Mouse (Mus musculus) kidney, adult 9 months (tissue): ENCODE results near the gene Mael.
A peak's percentile ranks its signal among the peaks of the same experiment; 100 is the strongest.

Experiments used
- DNase-seq: peaks from one replicate; pipeline ENCODE4 v3.0.0; 2022

The Mael gene

DNA sequence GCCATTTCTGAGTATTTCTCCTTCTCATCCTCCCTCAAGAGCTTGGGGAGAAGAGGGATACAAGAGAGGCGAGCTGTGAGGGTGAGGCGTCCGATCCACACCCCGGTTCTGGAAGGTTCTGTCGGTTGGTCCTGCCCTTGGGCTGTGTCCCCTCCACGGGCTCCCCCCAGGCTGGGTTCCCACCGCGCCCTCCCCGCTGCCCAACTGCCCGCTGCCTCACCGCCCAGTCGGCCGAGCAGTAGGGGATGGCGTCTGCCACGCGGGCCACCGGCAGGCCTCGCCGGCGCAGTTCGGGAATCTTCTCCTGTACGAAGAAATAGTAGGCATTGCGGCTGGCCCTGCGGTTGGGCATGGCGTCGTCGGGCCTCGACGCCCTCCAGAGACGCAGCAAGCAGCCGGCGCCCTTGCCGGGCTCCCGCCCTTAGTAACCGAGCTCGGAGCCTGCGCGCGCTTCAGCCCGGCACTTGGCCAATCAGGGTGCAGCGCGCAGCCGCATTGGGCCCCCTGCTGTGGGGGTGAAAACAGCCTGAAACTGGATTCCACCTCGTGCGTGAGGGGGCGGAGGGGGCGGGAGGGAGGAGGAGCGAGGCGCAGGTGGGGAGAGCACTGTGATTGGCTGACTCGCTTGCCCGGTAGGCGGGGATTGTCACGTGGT is at the start of gene Mael:
Gene Mael (minus strand): TSS at position 433 of the 655 bp plus-strand sequence.
- DNase-seq, result no peak

GRCm38 (mm10) chr1:166286231-166286630 is 47.7 kb upstream of the Mael start:
- no peak for DNase-seq

GRCm38 (mm10) chr1:166284390-166284789 is 45.8 kb upstream of the Mael start:
- no peak for DNase-seq

- DNase-seq, result no peak
These were observed 44.9 kb upstream of the Mael start for GRCm38 (mm10) chr1:166283451-166283850.

- DNase-seq, result peak; percentile 34
These were observed 44.2 kb upstream of the Mael start for GRCm38 (mm10) chr1:166282597-166283210.

GRCm38 (mm10) chr1:166281836-166282235 is 43.3 kb upstream of the Mael start:
- peak; percentile 40 for DNase-seq

DNA sequence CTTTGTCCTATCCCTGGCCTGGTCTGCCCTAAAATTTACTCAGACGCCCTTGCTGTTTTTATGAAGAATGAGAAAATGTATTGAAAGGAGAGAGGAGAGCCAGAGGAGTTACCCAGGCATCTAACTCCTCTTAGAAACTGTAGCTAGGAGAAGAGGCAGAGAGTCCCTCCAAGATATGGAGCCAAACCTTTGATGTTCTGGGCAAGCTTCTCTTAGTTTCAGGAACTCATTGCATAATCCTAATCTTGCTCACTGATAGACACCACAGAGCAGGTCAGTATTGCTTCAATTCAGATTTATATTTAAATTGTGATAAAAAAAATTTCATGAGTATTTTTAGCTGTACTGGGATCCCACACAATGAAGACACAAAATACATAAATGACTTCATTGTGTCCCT is 42.7 kb upstream of the Mael start:
- DNase-seq, result no peak

DNA sequence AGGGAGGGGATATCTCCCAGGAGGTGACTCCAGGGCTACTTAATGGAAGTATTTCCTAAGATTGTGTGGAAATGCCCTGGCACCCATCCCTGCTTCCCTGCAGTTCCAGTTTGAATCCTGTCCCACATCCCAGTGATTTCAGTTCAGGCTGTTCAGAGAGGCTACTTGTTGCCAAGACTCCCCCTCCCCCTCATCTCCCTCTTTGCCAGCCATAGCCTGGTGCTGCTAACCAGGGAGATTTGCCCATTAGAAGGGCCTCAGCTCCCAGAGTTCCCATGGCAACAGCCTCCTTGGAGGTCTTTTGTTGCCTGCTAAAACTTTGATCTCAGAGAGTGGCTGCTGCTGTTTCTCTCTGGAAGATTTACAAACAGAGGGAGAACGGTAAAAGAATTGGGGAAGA is 42.0 kb upstream of the Mael start:
- DNase-seq, result peak; percentile 26

DNA sequence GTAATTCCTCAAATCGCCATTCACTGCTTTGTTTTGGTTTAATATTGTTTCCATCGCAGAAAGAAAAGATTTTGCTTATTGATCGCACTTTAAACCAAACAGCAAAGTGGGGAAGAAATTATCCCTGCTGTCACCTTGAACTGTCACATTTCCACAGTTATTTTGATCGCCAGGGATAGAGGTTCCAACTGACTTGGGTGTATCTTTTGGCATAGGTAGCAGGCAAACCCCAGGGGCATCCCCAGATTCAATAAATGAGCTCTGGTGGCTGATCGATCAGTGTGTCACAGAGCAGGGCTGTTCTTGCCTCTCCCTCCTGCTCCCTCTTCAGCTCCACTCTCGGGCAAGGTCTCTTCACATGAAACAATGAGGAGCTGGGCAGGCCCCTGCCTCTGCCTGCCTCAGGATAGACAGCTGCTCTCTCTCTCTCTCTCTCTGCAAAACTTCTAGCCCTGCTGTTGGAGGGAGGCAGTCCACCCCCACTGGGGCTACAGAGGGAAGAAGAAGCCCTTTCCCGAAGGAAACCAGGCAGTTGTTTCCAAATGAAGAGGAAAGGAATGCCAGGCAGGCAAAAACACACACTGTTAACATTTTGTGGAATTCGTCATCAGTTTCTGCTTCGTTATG is 41.1 kb upstream of the Mael start:
- DNase-seq, result no peak

DNA sequence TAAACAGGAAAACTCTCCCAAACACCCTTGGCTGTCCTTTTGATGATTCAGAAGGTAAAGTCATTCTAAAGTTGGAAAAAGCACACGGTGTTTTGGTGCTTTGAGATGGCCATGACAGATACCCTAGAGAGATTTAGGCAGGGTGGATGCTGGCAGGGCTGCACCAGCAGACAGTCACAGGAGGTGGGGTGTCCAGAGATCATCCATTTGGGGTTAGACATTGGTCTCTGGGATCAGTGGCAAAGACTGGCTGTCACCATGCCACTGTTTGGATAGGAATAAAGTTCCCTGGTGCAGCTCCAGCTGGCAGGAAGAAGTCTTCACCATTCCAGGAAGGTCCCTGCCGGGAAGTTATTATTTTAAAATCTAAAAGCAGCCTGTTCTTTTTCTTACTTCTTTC is 40.2 kb upstream of the Mael start:
- DNase-seq, result peak; percentile 65

- DNase-seq, result no peak
These were observed 29.7 kb upstream of the Mael start for GRCm38 (mm10) chr1:166268218-166268617.

DNA sequence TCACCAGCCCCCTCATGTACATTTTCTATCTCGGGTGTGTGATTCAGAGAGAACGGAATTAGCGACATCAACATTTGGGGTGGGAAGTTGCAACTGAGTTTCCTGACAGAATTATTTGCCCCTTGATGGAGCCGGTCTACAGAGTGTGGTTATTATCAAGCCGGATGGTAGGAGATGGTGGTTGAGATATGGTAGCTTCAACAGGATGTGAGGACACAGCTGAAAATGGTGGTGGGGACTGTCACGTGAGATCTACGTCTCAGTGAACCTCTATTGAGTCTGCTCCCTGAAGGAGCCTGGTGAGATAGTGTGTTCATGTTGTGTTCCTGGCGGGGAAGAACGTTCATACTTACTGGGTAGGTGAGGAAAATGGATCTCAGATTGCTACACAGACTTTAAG is 28.4 kb upstream of the Mael start:
- no peak for DNase-seq

GRCm38 (mm10) chr1:166266001-166266705 is 27.6 kb upstream of the Mael start:
- DNase-seq, result peak; percentile 81

GRCm38 (mm10) chr1:166259526-166259925 is 21.0 kb upstream of the Mael start:
- DNase-seq, result no peak

GRCm38 (mm10) chr1:166256898-166257297 is 18.4 kb upstream of the Mael start:
- no peak for DNase-seq

DNA sequence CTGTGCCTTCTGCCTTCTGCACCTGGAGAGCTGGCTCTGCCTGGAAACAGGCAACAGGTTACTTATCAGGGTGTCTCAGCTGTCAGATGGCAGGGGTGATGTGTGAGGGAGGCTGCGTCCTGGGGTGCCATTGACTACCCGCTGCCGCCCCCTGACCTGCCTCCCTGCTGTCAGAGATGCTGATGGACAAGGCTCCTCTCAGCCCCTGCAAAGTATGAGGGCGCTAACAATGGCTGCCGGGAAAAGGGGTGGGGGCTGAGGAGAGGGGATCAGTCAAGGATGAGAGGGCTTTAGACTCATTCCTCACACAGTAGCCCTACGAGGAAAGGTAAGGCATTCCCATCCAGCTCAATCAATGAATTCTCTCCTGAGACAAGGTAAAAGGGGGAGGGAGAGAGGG is 17.8 kb upstream of the Mael start:
- no peak for DNase-seq

GRCm38 (mm10) chr1:166255651-166256050 is 17.1 kb upstream of the Mael start:
- no peak for DNase-seq

GRCm38 (mm10) chr1:166255091-166255490 is 16.5 kb upstream of the Mael start:
- no peak for DNase-seq

DNA sequence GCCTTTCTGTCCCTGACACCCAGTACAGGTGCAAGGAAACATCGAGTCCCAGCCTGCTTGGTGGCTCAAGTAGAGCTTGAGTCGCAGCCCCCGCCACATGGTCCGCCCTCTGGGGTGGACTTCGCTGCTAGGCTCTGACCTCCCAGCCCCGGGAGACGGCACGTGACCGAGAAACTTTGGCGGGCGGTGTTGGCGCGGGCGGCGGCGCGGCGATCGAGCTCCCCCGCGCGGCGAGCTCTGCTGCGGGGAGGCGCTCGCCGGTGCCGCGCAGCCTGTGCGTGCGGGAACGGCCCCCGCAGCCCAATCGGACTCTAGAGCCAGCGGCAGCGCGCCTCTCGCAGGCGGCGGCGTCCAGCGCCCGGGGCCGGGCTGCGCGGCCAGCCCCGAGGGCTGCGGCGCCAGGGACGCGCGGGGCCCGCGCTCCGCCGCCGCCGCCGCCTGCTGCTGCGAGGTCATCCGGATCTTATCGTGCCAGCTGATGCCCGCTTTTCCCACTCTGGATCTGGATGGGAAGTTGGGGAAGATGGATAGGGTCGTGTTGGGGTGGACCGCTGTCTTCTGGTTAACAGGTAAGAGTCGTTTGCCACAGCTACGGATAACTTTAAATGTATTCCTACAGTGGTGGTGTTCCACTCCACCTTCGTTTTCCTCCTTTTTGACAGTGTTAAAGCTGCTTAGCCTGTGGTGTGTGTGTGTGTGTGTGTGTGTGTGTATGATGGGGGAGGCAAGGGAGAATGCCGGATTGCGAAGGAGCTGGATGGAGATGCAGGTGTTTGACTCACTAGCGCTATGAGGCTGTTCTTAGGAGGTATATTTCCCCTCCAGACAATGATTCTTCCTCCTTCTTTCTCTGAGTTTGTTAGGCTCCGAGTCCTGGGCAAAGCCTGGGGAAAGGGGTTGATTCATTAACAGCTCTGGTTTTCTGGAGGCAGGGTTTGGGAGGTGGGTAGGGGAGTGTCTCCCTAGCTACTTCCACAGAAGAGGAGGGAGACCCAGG is 15.6 kb upstream of the Mael start, which contains the start of gene Ildr2:
Gene Ildr2 (plus strand): TSS at position 242 of the 997 bp plus-strand sequence.
- DNase-seq, result peak; percentile 74

DNA sequence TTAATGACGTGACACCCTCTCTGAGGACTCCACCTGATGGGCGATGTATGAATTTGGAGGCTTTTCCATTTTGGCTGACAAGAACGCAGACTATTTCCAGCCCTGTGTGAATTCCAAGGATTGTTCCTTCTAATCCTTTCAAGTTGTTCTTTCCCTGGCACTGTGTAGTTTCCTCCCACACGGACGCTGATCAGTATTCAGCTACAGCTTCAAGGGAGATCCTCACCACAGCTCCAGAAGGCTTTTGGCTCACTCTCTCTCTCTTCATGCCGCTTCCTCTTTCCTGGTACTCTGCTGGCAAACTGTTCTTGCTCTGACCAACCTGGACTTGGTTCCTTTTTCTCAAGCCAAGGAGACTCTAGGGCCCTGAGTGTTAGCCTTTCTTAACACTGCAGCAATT is 5.7 kb upstream of the Mael start:
- no peak for DNase-seq

DNA sequence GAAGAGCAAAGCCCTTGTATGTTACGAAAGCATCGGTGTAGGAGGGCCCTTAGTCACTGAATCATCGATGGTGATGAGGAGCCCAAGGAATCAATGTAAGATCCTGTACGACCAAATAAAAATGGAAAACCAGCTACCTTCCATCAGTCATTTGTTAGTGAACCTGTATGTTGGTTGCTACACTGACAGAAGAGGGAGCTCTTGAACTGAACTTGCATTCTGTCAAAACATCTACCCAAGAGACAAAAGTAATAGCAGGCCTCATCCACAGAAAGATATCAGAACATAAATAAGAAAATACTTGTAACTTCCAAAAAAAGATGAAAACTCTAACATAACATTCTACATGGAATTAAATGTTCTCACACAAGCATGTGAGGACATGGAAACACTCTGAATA is 24.4 kb downstream of the Mael start:
- DNase-seq, result peak; percentile 32

- no peak for DNase-seq
These were observed 29.2 kb downstream of the Mael start for GRCm38 (mm10) chr1:166209371-166209770.
